Mouse (Mus musculus) embryonic facial prominence, embryonic 11.5 days (tissue): Measurements from ENCODE around the gene Daam1. TPM values are rescaled to one million over a fixed set of nuclear protein-coding genes. Genes with fewer than 3 reads are reported as not detected.

Experiments
- ATAC-seq: fragments of 200-750 bp; cut with Nextera tagmentation; replicated peaks from 2 replicates; pipeline ENCODE4 v1.8.0; 2017; ENCODE audit warnings: low read depth; ENCODE audit not compliant: insufficient number of reproducible peaks, low FRiP score, low TSS enrichment
- DNase-seq: peaks from one replicate; pipeline ENCODE4 v3.0.0-alpha.2; 2015; ENCODE audit warnings: low spot score
- H3K27ac ChIP-seq: fragments of 300-500 bp; sonication (generic); replicated peaks from 2 replicates; pipeline ENCODE4 v1.5.1; 2014; ENCODE audit warnings: mild to moderate bottlenecking, low read depth, low read length, control low read depth
- H3K27me3 ChIP-seq: fragments of 300-500 bp; sonication (generic); 2 replicates; pipeline ENCODE4 v1.6.1; 2014; ENCODE audit warnings: mild to moderate bottlenecking, low read length, moderate library complexity, mixed read lengths; ENCODE audit not compliant: control insufficient read depth, insufficient read depth
- H3K36me3 ChIP-seq: fragments of 300-500 bp; sonication (generic); replicated peaks from 2 replicates; pipeline ENCODE4 v1.6.1; 2014; ENCODE audit warnings: low read depth, mild to moderate bottlenecking, low read length, moderate library complexity, mixed read lengths; ENCODE audit not compliant: control insufficient read depth, insufficient read depth
- H3K4me1 ChIP-seq: fragments of 300-500 bp; sonication (generic); 2 replicates; pipeline ENCODE4 v1.6.1; 2014; ENCODE audit warnings: low read length, mixed read lengths; ENCODE audit not compliant: control insufficient read depth, insufficient read depth
- H3K4me2 ChIP-seq: fragments of 300-500 bp; sonication (generic); 2 replicates; pipeline ENCODE4 v1.6.1; 2014; ENCODE audit warnings: low read depth, mild to moderate bottlenecking, control low read depth, low read length, moderate library complexity
- H3K4me3 ChIP-seq: fragments of 300-500 bp; sonication (generic); 2 replicates; pipeline ENCODE4 v1.5.1; 2014; ENCODE audit warnings: low read depth, low read length, control low read depth
- H3K9ac ChIP-seq: fragments of 300-500 bp; sonication (generic); replicated peaks from 2 replicates; pipeline ENCODE4 v1.6.1; 2014; ENCODE audit warnings: mild to moderate bottlenecking, control low read depth, low read length
- H3K9me3 ChIP-seq: fragments of 300-500 bp; sonication (generic); replicated peaks from 2 replicates; pipeline ENCODE4 v1.6.1; 2016; ENCODE audit warnings: mild to moderate bottlenecking, low read length, inconsistent platforms, mixed read lengths; ENCODE audit not compliant: control insufficient read depth
- WGBS: fragments of 180-500 bp; shearing (Covaris S2); extraction: QIAGEN DNeasy Blood & Tissue Kit; methylation state at CpG from one replicate; pipeline ENCODE4 v1.1.7; 2014; 5-methylcytosine and 5-hydroxymethylcytosine counted together
- polyA plus RNA-seq: library from polyadenylated mRNA; unstranded; fragments of >200 nt; fragmentation: Nextera tagmentation; extraction: Ambion mirVana; gene quantifications from 2 replicates; pipeline ENCODE4 v1.2.1, GENCODE M21; 2014

Gene Daam1
- polyA plus RNA-seq, 1 experiment from 2014 or later: 16.3 TPM

DNA sequence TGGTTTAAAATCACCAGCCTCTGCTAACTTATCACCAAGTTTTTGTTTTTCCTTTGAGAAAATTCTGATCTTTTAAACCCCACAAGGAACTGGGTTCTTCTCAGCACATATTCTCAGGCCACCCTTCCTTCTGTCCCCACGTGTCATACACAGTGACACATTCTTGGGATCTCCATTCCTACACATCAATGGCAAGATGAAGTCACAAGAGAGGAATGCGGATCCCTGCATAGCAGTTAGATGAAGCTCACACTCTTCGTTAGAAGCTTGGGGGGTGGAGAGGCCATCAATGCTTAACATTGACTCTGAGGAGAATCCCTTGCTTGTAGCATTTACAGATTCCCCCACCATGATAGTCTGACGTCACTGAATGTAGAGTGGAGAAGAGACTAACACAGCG, 10.8 kb upstream of the Daam1 start:
- Histone ChIP-seq H3K27me3 (no peaks in the 10 kb centered on the region), H3K4me2 (no peak overlapping the region), H3K9ac (no peak overlapping the region), H3K36me3 (no peaks in the 10 kb centered on the region), H3K27ac (no peak overlapping the region), H3K9me3 (no peaks in the 10 kb centered on the region), H3K4me3 (no peak overlapping the region), H3K4me1 (no peaks in the 10 kb centered on the region)
- ATAC-seq (no peak), DNase-seq (no peak)
- WGBS: 84% methylated on average over 5 of the region's 5 CpGs

- Histone ChIP-seq H3K9ac (no peak overlapping the region), H3K36me3 (no peaks in the 10 kb centered on the region), H3K4me2 (no peak overlapping the region), H3K9me3 (no peaks in the 10 kb centered on the region), H3K4me3 (no peak overlapping the region), H3K27me3 (no peaks in the 10 kb centered on the region), H3K4me1 (no peaks in the 10 kb centered on the region), H3K27ac (no peak overlapping the region)
- ATAC-seq (no peak), DNase-seq (no peak)
- 92% methylated on average over 5 of the region's 5 CpGs for WGBS
Measured at GRCm38 (mm10) chr12:71821272-71821671, 9.6 kb upstream of the Daam1 start.

DNA sequence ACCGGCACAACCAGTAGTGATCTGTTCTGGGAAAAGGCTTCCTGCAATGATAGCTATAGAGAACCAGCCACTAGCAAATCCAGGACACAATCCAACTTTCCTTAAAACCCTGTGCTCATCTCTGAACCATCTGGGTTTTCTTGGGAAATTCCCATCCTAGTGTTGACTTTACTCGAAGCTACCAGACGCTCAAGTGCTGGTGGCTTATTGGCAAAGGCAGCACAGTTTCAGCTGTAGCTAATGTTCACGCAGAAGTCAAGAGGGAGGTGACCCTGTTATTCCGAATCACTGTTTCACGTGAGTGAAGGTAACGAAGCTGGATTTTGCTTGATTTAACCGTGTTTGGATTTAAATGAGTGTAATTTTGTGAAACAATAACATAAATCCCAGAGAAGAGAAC, 9.1 kb upstream of the Daam1 start:
- DNase-seq (no peak), ATAC-seq (no peak)
- Histone ChIP-seq H3K27me3 (no peaks in the 10 kb centered on the region), H3K9ac (no peak overlapping the region), H3K4me2 (no peak overlapping the region), H3K27ac (no peak overlapping the region), H3K4me3 (no peak overlapping the region), H3K36me3 (no peaks in the 10 kb centered on the region), H3K4me1 (no peaks in the 10 kb centered on the region), H3K9me3 (no peaks in the 10 kb centered on the region)
- 84% methylated on average over 8 of the region's 8 CpGs for WGBS

DNA sequence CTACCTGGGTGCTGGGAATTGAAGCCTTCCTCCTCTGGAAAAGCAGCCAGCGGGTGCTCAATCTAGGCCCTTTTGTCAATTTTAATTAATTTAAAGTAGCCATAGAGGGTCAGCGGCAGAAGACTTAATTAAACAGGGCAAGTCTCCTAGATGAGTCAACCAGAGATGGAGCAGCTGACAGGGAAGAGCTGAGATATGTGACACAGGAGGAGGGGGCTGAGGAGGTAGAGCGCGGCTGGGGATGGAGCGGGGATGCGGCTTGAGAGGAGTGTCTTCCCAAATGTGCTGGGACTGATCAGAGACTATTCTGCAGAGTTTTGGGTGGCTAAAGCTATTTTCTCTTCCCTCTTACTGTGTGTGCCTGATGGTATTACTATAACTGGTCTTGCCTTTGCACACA, 6.0 kb upstream of the Daam1 start:
- H3K4me1 ChIP-seq: no peaks in the 10 kb centered on the region
- no peak overlapping the region for H3K9ac ChIP-seq
- H3K4me2 ChIP-seq: no peak overlapping the region
- H3K9me3 ChIP-seq: no peaks in the 10 kb centered on the region
- H3K4me3 ChIP-seq: no peak overlapping the region
- no peaks in the 10 kb centered on the region for H3K27me3 ChIP-seq
- ATAC-seq (no peak), DNase-seq (no peak)
- H3K27ac ChIP-seq: no peak overlapping the region
- no peaks in the 10 kb centered on the region for H3K36me3 ChIP-seq
- WGBS: 67% methylated on average over 6 of the region's 6 CpGs

GRCm38 (mm10) chr12:71830139-71830538, 739 bp upstream of the Daam1 start:
- peak overlapping the region; percentile 63 for H3K9ac ChIP-seq
- H3K36me3 ChIP-seq: no peaks in the 10 kb centered on the region
- no peak for ATAC-seq
- H3K9me3 ChIP-seq: no peaks in the 10 kb centered on the region
- no peaks in the 10 kb centered on the region for H3K27me3 ChIP-seq
- no peaks in the 10 kb centered on the region; the same call in 1 of the 2 replicates for H3K4me1 ChIP-seq
- peak overlapping the region; percentile 90 for H3K4me3 ChIP-seq
- peak overlapping the region; percentile 57 for H3K4me2 ChIP-seq
- no peak for DNase-seq
- no peak overlapping the region for H3K27ac ChIP-seq
- 16% methylated on average over 10 of the region's 10 CpGs for WGBS

DNA sequence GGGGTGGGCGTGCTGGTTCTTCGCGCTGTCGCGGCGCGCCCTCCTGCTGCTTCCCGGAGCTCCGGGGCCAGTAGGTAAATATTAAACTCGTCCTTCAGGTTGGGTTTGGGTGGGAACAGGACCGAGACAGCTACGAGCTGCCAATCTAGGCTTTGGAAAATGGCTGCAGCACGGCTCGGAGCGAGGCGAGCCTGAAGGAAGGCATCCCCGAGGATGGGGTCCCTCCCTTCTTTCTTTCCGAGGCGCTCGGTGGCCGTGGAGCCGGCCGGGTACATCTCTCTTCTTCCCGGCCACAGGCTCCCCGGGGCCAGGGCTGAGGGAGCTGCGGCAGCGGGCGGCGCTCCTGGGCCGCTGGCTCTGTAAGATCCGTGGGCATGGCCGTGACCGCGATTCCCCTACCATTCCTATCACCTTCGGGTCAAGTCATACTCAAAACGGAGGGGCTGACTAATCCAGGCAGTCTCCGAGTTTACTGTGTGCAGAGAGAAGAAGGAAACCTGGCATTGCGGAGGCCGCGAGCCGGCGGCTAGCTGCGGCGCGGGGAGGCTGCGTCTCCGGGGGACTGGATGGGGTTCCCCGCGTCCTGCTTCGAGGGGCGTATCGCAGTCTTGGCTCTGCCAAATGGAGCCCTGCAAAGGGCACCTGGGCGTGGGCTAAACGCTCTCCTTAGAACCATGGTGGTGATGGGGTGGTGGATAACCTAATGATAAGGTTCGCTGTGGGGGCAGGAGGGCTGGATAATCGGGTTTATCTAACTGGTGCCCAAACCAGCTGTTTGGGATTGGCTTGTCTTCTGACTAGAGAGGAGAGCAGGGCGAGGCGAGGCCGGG, 595 bp downstream of the Daam1 start:
- WGBS: under 1% methylated on average over 52 of the region's 59 CpGs

DNA sequence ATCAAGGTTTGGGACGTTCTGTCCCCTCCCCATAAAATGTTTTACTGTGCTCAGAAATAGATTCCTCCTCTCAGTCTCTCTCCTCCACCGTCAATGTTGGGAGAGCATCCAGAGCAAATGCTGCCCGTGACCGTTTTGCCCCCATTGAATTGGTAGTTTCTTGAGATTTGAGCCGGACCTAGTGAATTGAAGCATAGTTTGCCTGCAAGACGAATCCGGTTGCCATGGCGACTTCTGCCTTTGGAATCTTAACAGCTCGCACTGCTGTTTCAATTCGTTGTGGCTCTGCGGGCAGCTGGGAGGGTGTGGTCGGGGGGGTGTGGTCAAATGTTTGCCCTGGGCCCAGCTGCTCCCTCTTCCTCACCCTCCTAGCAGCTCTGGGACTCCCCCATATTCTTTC, 1.3 kb downstream of the Daam1 start:
- DNase-seq (peak; percentile 91), ATAC-seq (no peak)
- no peak overlapping the region for H3K27ac ChIP-seq
- peak overlapping the region; percentile 96 for H3K4me2 ChIP-seq
- peak overlapping the region; percentile 90 for H3K4me3 ChIP-seq
- H3K27me3 ChIP-seq: no peaks in the 10 kb centered on the region
- WGBS: under 1% methylated on average over 12 of the region's 12 CpGs
- H3K4me1 ChIP-seq: no peaks in the 10 kb centered on the region; the same call in 1 of the 2 replicates
- H3K9ac ChIP-seq: peak overlapping the region; percentile 81; the same call in 1 of the 2 replicates
- no peaks in the 10 kb centered on the region for H3K36me3 ChIP-seq
- no peaks in the 10 kb centered on the region for H3K9me3 ChIP-seq

More for the DNA sequence above, 595 bp downstream of the Daam1 start:
- H3K27me3 ChIP-seq: no peaks in the 10 kb centered on the region
- ATAC-seq (peak; percentile 36), DNase-seq (peak; percentile 25)
- H3K4me2 ChIP-seq: peak overlapping the region; percentile 96
- peak overlapping the region; percentile 78 for H3K27ac ChIP-seq
- H3K4me1 ChIP-seq: no peaks in the 10 kb centered on the region; the same call in 1 of the 2 replicates
- H3K9me3 ChIP-seq: no peaks in the 10 kb centered on the region
- peak overlapping the region; percentile 81 for H3K9ac ChIP-seq
- H3K4me3 ChIP-seq: peak overlapping the region; percentile 90
- no peaks in the 10 kb centered on the region for H3K36me3 ChIP-seq

DNA sequence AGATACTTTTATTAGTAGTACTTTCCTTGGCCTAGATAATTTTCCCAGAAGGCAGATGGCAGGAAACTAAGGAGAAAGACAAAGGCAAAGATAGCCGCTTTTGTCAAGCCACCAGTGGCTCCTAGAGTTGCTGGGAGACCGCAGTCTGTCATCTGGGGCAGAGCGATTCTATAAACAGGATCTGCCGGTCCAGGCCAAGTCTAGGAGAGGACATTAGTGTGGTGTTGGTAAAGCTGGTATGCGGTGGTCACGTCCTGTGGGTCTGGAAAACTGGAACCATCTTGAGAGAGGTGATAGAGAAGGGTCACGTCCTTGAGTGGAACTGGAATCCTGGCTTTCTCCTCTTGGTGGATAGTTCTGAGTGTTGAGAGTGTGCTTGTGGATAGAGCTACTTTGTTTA, 3.2 kb downstream of the Daam1 start:
- H3K36me3 ChIP-seq: no peaks in the 10 kb centered on the region
- ATAC-seq: no peak
- no peak for DNase-seq
- H3K4me2 ChIP-seq: no peak overlapping the region
- no peak overlapping the region for H3K4me3 ChIP-seq
- H3K9me3 ChIP-seq: no peaks in the 10 kb centered on the region
- H3K4me1 ChIP-seq: no peaks in the 10 kb centered on the region; the same call in 1 of the 2 replicates
- no peak overlapping the region for H3K9ac ChIP-seq
- no peaks in the 10 kb centered on the region for H3K27me3 ChIP-seq
- 74% methylated on average over 7 of the region's 7 CpGs for whole genome bisulfite sequencing
- no peak overlapping the region for H3K27ac ChIP-seq
